Mouse (Mus musculus) cerebellum, adult 2 months (tissue): ENCODE measurements around the gene Rnf43. TPM values are rescaled to one million over a fixed set of nuclear protein-coding genes. Genes with fewer than 3 reads are reported as not detected.

Source experiments
- DNase-seq, 2 experiments: peaks; one replicate each; pipeline ENCODE4 v3.0.0; 2021
- H3K27ac ChIP-seq: fragments of 200-500 bp; 2 replicates; pipeline ENCODE4 v1.5.1; 2012; ENCODE audit warnings: low read length, control low read depth, inconsistent platforms; ENCODE audit not compliant: insufficient read depth
- H3K27me3 ChIP-seq: fragments of 200-500 bp; 2 replicates; pipeline ENCODE4 v1.6.1; 2012; ENCODE audit warnings: inconsistent platforms, mild to moderate bottlenecking, low read length, moderate library complexity; ENCODE audit not compliant: control insufficient read depth, insufficient read depth
- H3K4me1 ChIP-seq: fragments of 200-500 bp; 2 replicates; pipeline ENCODE4 v1.6.1; 2011; ENCODE audit warnings: low read length; ENCODE audit not compliant: control insufficient read depth, insufficient read depth
- H3K4me3 ChIP-seq: fragments of 200-500 bp; replicated peaks from 2 replicates; pipeline ENCODE3; 2011; ENCODE audit warnings: mild to moderate bottlenecking, low read depth, low read length, control low read depth; ENCODE audit not compliant: insufficient read depth
- CTCF ChIP-seq: fragments of 200-500 bp; IDR thresholded peaks from 2 replicates; pipeline ENCODE4 v1.5.1; 2011; ENCODE audit warnings: low read depth, mild to moderate bottlenecking, control low read depth, low read length, moderate library complexity, borderline replicate concordance; ENCODE audit not compliant: insufficient read depth
- POLR2A ChIP-seq: fragments of 200-500 bp; IDR thresholded peaks from 2 replicates; pipeline ENCODE4 v1.6.1; 2011; ENCODE audit warnings: low read length, control low read depth, borderline replicate concordance; ENCODE audit not compliant: insufficient read depth
- WGBS: fragments of 180-500 bp; shearing (Covaris S2); methylation state at CpG from one replicate; pipeline ENCODE4 v1.1.7; 2018; 5-methylcytosine and 5-hydroxymethylcytosine counted together
- polyA plus RNA-seq: library from polyadenylated mRNA; depleted of rRNA; stranded (reverse); fragments of >200 nt; gene quantifications from 2 replicates; pipeline ENCODE4 v1.2.3, GENCODE M21; 2012

The Rnf43 gene
- polyA plus RNA-seq, 1 experiment: 2.2 TPM

DNA sequence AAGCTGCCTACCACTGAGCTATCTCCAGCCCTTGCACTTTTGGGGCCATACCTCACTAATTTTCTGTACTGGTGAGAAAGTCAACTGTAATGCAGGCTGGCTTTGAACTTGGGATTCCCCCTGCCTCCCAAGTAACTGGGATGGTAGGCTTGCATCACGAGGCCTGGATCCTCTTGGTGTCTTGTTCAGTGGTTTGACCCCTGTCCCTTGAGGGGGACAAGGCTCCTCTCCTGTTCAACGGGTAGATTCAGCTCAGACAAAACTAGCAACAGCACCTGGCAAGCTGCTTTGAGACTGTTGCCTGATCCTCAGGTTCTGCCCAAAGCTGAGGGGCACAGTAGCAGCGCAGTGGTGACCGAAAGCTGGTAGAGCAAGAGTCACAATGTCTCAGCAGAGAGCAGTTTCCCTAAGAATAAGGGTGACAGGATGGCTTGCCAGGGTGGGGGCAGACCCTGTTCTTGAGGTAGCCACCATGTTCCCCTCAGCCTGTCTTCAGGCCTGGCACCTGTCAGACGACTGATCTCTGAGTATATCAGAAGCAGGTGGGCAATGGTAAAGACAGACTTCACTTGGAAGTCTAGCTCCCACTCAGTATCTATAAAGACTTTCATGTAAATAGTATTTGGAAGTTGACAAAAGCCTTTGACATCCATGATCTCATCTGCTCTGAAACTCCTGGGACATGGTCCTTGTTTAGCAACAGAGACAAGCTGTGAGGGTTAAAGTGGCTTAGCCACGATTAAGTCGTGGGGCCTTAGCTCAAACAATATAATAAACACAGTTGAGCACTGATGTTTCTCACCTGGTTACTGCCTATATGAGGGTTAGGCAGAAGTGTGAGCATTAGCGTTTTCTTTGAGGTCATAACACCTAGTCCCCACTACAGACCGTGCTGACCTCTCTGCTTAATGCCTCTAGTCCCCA is 83.4 kb downstream of the Rnf43 start:
- H3K27ac ChIP-seq: no peak overlapping the region
- H3K4me3 ChIP-seq: no peak overlapping the region
- H3K4me1 ChIP-seq: no peaks in the 10 kb centered on the region
- DNase-seq: no peak
- 81% methylated on average over 9 of the region's 9 CpGs for WGBS
- no peak for TF ChIP-seq POLR2A
- TF ChIP-seq CTCF: no peak
- H3K27me3 ChIP-seq: no peaks in the 10 kb centered on the region

DNA sequence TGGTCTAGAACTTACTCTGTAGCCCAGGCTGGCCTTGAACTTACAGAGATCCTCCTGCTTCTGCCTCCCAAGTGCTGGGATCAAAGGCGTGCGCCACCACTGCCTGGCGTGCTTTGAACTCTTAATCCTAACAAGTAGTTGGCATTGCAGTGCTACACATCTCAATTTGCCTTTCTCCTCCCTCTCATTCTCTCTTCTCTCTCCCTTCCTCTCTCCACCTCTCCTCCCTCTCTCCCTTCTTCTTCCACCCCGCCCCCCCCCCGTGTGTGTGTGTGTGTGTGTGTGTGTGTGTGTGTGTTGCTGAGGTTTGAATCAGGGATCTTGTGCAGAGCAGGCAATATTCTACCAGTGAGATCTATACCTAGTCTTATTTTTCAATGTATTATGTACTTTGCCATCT is 84.8 kb downstream of the Rnf43 start:
- no peak overlapping the region for H3K27ac ChIP-seq
- H3K27me3 ChIP-seq: no peaks in the 10 kb centered on the region

DNA sequence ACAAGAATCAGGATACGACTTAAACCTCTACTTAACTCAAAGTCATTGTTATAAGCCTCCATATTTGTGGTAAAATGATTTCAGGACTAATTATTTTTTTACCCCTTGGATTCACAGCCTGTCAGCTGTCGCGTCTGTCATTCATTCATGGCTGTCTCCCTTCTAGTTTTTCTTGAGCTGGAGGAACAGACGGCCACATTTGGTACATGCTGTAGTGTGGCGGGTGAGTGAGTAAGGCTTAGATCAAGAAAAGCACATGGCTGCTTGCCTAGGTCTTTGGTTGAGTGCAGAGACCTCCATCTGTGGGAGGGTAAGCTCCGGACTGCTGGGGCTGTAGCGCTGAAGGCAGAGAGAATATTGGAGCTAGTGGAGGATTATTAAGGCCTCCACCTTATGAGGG is 85.2 kb downstream of the Rnf43 start:
- no peaks in the 10 kb centered on the region for H3K4me1 ChIP-seq
- H3K4me3 ChIP-seq: no peak overlapping the region
- 86% methylated on average over 7 of the region's 7 CpGs for WGBS
- DNase-seq: no peak
- no peaks in the 10 kb centered on the region for H3K27me3 ChIP-seq
- no peak overlapping the region for H3K27ac ChIP-seq
- no peak for TF ChIP-seq POLR2A
- no peak for TF ChIP-seq CTCF

More for the DNA sequence above, 84.8 kb downstream of the Rnf43 start:
- no peaks in the 10 kb centered on the region for H3K4me1 ChIP-seq
- WGBS: 82% methylated on average over 5 of the region's 5 CpGs
- no peak overlapping the region for H3K4me3 ChIP-seq
- no peak for DNase-seq
- TF ChIP-seq POLR2A (no peak), CTCF (no peak)

DNA sequence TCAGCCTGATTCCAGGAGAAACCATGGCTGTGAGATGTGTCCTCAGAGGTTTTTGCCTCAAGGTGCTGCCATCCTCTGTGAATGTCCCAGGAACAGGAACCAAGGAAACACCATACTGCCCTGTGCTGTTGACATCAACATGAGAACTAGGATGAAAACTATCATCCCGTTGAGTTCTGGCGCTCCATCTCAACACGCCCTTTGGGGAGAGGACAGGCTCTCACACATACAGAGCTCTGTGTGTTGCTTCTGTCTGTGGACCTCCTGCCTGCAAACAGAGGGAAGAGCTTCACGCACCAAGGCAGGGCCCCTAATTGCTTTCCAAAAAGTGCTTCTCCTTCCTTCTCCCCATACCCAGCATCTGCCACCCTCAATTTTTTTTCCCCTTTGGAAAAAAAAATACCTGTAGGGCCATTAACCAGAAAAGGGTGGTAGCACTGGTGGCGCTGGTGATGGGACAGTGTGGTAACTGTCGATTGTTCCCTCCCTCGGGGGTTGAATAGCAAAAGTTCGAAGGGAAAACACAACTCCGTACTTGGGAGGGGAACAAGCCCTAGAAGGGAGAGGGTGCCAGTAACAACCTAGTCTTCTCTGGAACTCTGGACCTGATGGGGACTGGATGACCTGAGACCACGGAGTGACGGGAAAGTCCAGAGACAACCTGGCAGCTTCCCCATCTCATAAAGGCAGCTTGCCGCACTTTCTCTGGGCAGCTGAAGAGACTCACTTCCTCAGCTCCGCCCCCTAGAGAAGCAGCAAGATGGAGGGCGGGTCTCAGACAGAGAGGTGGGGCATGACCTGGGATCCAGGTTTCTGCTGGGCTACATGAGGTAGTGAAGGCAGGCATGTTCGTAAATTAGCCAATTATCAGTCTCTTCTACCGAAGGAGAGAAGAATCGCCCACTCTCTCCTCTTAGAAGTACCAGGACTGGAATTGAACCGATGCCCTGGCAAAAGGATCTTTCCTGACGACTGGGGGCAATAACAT is 85.9 kb downstream of the Rnf43 start:
- no peaks in the 10 kb centered on the region for H3K4me1 ChIP-seq
- no peak for DNase-seq
- WGBS: 40% methylated on average over 19 of the region's 19 CpGs
- H3K4me3 ChIP-seq: no peak overlapping the region
- no peaks in the 10 kb centered on the region for H3K27me3 ChIP-seq
- TF ChIP-seq CTCF (no peak), POLR2A (no peak)
- H3K27ac ChIP-seq: no peak overlapping the region

DNA sequence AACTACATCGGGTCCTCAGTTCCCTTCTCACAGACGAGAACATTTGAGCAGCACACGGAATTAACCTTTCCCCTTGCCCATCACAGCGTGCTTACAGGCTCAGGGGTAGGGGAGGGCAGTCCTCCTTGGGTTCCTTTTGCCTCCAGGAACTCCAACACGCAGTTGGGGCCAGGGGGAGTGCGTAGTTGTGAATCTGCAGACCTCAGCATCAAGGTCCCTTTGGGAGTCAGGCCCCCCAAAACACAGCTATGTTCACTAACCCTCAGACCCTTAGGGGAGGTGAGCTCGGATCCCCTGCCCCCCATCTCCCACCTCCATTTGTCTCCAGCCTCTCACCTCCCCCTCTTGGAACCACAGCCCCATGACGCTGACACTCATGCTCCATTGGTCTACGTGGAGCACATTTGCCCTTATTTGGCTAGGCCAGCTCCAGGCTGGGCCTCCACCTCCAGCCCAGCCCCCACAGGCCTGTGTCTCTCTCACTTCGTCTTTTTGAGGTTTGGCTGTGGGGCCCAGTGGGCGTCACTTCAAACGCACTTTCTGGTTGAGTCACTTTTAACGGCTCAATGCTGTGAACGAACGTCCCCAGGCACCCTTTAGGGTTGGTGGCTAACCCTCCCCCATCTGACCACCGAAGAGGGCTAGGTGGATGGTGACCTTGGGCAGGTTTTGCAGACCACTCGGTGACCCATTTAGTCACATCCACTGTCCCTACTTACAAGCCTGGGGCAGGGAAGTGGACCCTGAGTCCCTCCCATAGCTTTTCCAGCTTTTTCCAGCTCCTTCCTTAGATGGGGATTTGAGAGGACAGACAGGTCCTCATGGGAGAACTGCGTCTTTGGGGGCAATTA is 86.9 kb downstream of the Rnf43 start:
- H3K27ac ChIP-seq: no peak overlapping the region
- no peak for DNase-seq
- H3K4me1 ChIP-seq: no peaks in the 10 kb centered on the region
- H3K4me3 ChIP-seq: no peak overlapping the region
- no peak for TF ChIP-seq CTCF
- TF ChIP-seq POLR2A: no peak
- no peaks in the 10 kb centered on the region for H3K27me3 ChIP-seq
- WGBS: 49% methylated on average over 18 of the region's 18 CpGs

DNA sequence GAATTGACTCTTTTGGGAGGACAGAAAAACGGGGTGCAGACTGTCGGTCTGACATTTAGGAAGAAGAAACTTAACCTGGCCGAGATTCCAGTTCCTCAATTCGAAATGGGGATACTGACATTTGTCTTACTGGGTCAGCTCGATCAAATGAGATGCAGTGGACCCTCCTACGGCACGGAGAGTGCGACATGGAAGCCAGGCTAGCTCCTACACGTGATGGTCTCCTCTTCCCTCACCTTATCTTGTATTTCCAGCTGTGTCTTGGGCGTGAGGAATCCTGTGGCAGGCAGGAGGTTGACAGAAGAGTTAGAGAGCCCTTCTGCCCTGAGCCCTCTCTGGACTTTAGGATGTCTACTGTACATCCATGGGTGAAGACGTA is 87.5 kb downstream of the Rnf43 start:
- WGBS: 79% methylated on average over 11 of the region's 11 CpGs
- no peak for DNase-seq
- H3K4me1 ChIP-seq: no peaks in the 10 kb centered on the region
- H3K27ac ChIP-seq: no peak overlapping the region
- H3K27me3 ChIP-seq: no peaks in the 10 kb centered on the region
- no peak overlapping the region for H3K4me3 ChIP-seq
- TF ChIP-seq CTCF (no peak), POLR2A (no peak)

DNA sequence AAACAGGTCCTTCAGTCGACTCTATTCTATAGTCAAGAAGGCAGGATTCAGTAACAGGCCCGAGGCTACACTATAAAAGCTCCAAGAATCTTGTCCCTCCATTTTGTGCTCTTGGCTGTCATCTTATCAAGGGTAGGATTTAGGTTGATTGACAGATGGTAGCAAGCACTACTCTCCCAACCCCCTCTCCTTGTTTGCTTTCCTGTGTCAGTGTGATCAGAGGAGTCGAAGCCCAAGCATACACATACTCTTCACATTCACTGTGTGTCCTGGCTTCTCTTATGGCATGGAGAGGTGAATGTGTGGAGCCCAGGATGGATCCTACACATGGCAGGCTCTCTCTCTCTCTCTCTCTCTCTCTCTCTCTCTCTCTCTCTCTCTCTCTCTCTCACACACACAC is 88.0 kb downstream of the Rnf43 start:
- 68% methylated on average over 3 of the region's 3 CpGs for WGBS
- no peak for DNase-seq
- Histone ChIP-seq H3K4me1 (no peaks in the 10 kb centered on the region), H3K4me3 (no peak overlapping the region), H3K27me3 (no peaks in the 10 kb centered on the region), H3K27ac (no peak overlapping the region)
- TF ChIP-seq POLR2A: no peak
- no peak for TF ChIP-seq CTCF
